Mouse (Mus musculus) small intestine, adult 2 months (tissue): ENCODE results near the gene Clic3.

Experiments
- CTCF ChIP-seq: fragments of 200-500 bp; IDR thresholded peaks from 2 replicates; pipeline ENCODE4 v1.5.1; 2012; ENCODE audit warnings: low read depth, mild to moderate bottlenecking, control low read depth, inconsistent platforms, low read length, moderate library complexity, mixed read lengths; ENCODE audit not compliant: insufficient replicate concordance, insufficient read length; ENCODE audit errors: extremely low read depth
- POLR2A ChIP-seq: fragments of 200-500 bp; IDR thresholded peaks from 2 replicates; pipeline ENCODE4 v1.6.1; 2012; ENCODE audit warnings: low read depth, mild to moderate bottlenecking, control low read depth, inconsistent platforms, low read length, moderate library complexity

DNA sequence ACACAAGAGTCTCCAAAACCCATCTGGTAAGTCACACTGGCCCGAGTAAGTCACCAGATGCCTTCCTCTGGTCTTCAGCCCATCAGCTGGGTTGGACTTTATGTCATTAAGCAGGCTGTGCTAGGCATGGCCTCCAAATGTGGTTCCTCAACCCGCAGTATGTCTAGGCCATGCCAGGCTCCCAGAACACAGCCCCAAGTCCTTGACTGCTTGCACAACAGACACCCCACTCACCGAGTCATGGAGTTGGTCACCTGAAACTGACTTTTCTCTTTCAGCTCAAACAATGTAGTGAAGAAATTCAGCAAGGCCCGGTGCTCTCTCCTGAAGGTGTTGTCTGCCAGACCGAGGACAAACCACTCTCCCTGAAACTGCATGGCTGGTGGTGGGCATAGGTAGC lies 36.4 kb downstream of the Clic3 start:
- TF ChIP-seq CTCF (no peak), POLR2A (no peak)
